Comparison of ENCODE assay signal across 18 mouse cellular contexts in the genomic region with DNA sequence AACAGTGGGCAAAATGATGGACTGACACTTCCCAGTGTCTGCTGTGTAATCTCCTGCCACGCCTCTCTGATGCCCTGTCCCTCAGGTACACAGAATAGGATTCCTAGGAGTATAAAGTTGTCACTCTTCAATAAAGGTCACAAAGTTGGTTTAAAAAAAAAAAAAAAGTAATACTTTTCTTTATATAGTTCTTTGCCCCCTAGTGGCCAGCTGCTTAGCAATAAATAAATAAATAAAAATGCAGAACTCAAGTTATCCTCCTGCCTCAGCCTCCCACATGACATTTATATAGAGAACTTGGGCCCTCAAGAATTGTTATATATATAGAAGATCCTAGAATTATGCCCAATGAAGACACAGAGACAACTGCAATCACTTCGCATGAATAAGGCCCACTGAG. TPM values are rescaled to one million over a fixed set of nuclear protein-coding genes. Genes with fewer than 3 reads are reported as not detected.
A peak's percentile ranks its signal among the peaks of the same experiment; 100 is the strongest.
DNase-seq lines count a peak whose midpoint lies in the region; TF ChIP-seq lines count a peak whose summit lies in the region.
"Had no signal": no experiment of that assay in that cellular context is flagged by ENCODE, and none has a peak within 500 bp of the region (broad histone marks: within the 10 kb centered on the region; RNA-seq: fewer than 3 reads in every experiment).

No protein-coding gene starts in this region.

- H3K4me3 ChIP-seq in layer of hippocampus, adult 2 months = no peak overlapping the region
- H3K4me3 ChIP-seq: heart, embryonic 13.5 days; liver, embryonic 15.5 days; midbrain, embryonic 12.5 days; myocyte had no signal

- H3K27ac ChIP-seq in layer of hippocampus, adult 2 months = no peak overlapping the region
- H3K27ac ChIP-seq: heart, embryonic 13.5 days; hindbrain, embryonic 14.5 days; liver, embryonic 15.5 days; midbrain, embryonic 12.5 days had no signal

- no peak for DNase-seq in layer of hippocampus, adult 2 months (ENCODE audit: low spot score in 2 of 2)
- DNase-seq in layer of hippocampus, postnatal 14 days (ENCODE audit: low spot score in 2 of 2) = no peak
- DNase-seq in 416B (ENCODE audit: low read depth) = peak; percentile 17
- DNase-seq in CD4-positive helper T cell, adult 2 months (ENCODE audit: low read depth, low spot score) = peak; percentile 5
- DNase-seq in induced T-regulatory cell, adult 2 months (ENCODE audit: low read depth) = peak; percentile 31
- no peak for DNase-seq in urinary bladder, adult 18-20 months (ENCODE audit: low spot score in 2 of 2)
- DNase-seq in layer of hippocampus, adult 9-10 months (ENCODE audit: low spot score) = no peak
- DNase-seq: adrenal gland, postnatal 36 days; embryo, embryonic 11 days; forebrain, postnatal 0 days; kidney, adult 11 months; kidney, postnatal 10 days; right cerebral cortex, postnatal 25 days had no signal

- TF ChIP-seq CTCF in layer of hippocampus, adult 2 months (conservative IDR thresholded peaks at IDR 0.05) = peak; percentile 61

RNA-seq across cellular contexts. Expression of gene Wdr75, which starts 24.9 kb away (rescaled TPM):
- 10 to 100 TPM; 41.1 to 44.8 TPM for total RNA-seq in layer of hippocampus, adult 2 months (2021)
- 10 to 100 TPM; 37.2 to 39.7 TPM for total RNA-seq in layer of hippocampus, postnatal 14 days (2021)

Comparison
In these comparisons a context has a peak if more than half of its experiments do, and no peak if none do; other contexts are left out.
1. DNase-seq: peak in 416B (single experiment), CD4-positive helper T cell, adult 2 months (single experiment) and induced T-regulatory cell, adult 2 months (single experiment); none in layer of hippocampus, adult 2 months (0 of 2), layer of hippocampus, postnatal 14 days (0 of 2), urinary bladder, adult 18-20 months (0 of 2) and layer of hippocampus, adult 9-10 months (single experiment).